Mouse (Mus musculus) retina, embryonic 14.5 days (tissue): ENCODE results near the gene Zp2.

Experiments used
- DNase-seq: peaks from one replicate; pipeline ENCODE4 v3.0.0-alpha.2; 2015; ENCODE audit warnings: low spot score

The Zp2 gene

DNA sequence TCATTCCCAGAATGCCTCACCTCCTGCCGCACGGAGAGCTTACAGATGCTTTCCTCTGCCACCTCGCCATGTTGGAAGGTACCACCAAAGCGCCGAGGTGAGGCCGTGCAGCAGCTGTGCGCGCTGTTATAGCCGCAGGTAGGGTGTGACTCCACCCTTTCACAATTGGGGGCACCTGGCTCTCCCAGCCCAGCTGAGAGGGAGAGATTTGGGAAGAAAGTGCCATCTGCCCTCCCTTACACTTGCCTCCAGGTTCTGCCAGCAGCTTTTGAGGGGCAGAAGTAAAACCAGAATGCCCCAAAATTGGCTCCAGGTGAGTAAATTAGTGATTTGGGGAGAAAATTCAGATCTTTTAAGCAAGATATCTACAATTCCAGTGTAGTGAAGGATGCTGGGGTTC lies at the start of gene Zp2:
TSS of gene Zp2 (minus strand) at position 101 of the 400 bp plus-strand sequence.
- no peak for DNase-seq

- DNase-seq: no peak
Observed at GRCm38 (mm10) chr7:120192816-120193215, 47.7 kb upstream of the Zp2 start.

GRCm38 (mm10) chr7:120192207-120192606 lies 47.1 kb upstream of the Zp2 start:
- DNase-seq: no peak

GRCm38 (mm10) chr7:120190150-120190665 lies 45.1 kb upstream of the Zp2 start:
- no peak for DNase-seq

- DNase-seq: no peak
Observed at GRCm38 (mm10) chr7:120189369-120190149, 44.5 kb upstream of the Zp2 start.

- no peak for DNase-seq
Observed at GRCm38 (mm10) chr7:120188946-120189345, 43.9 kb upstream of the Zp2 start.

GRCm38 (mm10) chr7:120182891-120183290 lies 37.8 kb upstream of the Zp2 start:
- DNase-seq: no peak

- no peak for DNase-seq
Observed at GRCm38 (mm10) chr7:120181401-120182230, 36.5 kb upstream of the Zp2 start.

DNA sequence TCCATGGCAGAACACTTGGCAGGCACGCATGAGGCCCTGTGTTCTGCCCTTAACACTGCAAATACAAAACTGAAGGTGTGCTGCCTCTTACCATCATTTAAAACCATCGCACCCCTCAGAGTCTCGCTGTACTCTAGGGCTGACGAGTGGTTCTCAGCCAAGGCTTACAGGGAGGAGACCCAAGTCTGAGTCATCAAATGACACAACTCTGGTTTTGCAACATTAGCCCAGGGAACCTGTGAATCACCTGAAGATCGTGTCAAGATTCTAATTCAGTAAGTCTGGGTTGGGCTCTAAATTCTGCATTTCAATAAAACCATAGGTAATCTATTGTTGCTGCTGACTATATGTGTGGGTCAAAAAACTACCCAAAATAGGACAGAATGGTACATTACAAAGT lies 35.5 kb upstream of the Zp2 start:
- no peak for DNase-seq

- no peak for DNase-seq
Observed at GRCm38 (mm10) chr7:120178935-120179334, 33.8 kb upstream of the Zp2 start.

DNA sequence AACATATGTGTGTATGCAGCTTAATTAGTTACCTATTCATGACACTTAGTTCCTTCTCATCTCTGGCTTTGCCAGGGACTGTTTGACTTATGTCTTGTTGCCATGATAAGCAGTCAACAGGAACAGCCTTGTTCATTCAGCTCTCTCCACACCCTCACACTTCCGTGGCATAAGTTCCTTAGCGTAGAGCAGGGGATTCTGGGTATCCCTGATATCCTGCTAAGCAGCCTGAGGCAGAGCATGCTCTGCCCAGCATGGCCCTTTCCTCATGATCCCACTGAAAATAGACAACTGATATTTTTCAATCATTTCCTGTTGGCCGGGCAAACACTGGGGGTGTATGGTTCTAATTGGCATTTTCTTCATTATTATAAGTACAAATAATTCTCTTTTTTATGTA lies 32.5 kb upstream of the Zp2 start:
- DNase-seq: no peak

DNA sequence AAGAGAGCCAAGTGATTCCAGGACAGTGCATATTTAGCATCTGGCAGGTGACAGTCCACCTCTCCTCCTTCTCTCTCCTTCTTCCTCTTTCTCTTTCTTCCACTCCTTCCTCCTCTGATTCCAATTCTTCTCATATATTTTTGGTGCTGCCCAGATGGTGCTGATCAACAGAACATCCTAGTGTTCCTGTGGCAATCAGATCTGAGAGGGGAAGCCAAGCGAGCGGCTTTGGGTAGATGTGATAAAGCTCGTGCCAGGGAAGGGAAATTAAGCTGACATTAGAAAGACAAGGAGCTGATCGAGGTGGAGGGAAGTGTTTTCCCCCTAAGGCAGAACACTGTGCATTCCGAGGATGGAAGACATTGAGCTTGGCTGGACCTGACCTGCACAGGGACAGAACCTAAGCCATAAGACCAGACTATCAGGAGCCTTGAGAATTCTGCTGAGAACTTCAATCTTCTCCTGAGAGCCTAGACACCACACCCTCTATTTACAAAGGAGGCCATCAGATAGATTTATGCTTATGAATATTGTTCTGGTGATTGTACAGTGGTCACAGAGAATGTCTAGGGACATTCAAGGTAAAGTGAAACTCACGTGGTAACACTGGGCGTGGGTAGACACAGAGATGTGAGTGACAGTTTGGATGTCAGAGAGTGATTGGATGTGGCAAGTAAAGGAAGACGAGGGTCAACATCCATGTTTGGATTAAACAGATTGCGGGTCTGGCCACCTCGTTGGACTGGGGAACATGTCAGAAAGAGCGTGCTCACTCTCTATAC lies 29.8 kb upstream of the Zp2 start:
- DNase-seq: no peak

- no peak for DNase-seq
Observed at GRCm38 (mm10) chr7:120173603-120174244, 28.6 kb upstream of the Zp2 start, which contains the start of gene Anks4b. TSS of gene Anks4b (plus strand) at chr7:120173858.

GRCm38 (mm10) chr7:120172188-120172700 lies 27.2 kb upstream of the Zp2 start:
- DNase-seq: no peak

- no peak for DNase-seq
Observed at GRCm38 (mm10) chr7:120163581-120164251, 18.6 kb upstream of the Zp2 start.

GRCm38 (mm10) chr7:120158121-120158613 lies 13.1 kb upstream of the Zp2 start:
- DNase-seq: peak; percentile 66

- peak; percentile 73 for DNase-seq
Observed at GRCm38 (mm10) chr7:120157575-120158061, 12.5 kb upstream of the Zp2 start.

DNA sequence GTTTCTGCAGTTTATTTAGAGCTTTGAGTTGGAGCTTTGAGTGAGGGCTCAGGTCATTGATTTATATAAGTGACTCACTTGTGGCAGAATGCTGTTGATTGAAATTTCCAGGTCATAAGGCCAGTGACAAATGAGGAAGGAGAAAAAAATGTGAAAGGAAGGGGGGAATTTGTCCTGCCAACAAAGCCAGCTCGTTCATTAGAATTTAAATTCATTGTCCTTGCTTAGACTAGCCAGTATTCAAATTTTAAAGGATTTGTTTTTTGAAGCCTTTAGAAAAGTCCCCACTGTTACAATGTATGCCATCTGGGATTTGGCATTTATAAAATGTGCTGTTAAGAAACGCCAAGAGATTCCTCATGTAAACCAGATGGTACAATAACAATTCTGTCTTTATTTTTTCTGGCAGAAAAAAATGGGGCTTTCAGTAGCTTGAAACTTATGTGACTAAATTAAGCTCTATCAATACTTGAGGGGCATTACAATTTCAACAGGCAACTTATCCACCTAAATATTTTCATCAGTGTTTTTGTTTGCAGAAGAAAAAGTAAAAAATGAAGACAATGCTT lies 11.8 kb upstream of the Zp2 start:
- peak; percentile 30 for DNase-seq

- no peak for DNase-seq
Observed at GRCm38 (mm10) chr7:120150898-120151297, 5.8 kb upstream of the Zp2 start.

- DNase-seq: no peak
Observed at GRCm38 (mm10) chr7:120150257-120150656, 5.2 kb upstream of the Zp2 start.
